Mouse (Mus musculus) heart, adult 8-10 months (tissue): Measurements from ENCODE around the gene Fhod1. TPM values are rescaled to one million over a fixed set of nuclear protein-coding genes. Genes with fewer than 3 reads are reported as not detected.

Experiments
- DNase-seq: peaks from one replicate; pipeline ENCODE4 v3.0.0; 2022; ENCODE audit warnings: low spot score
- total RNA-seq, 4 experiments: library from RNA; stranded (reverse); gene quantifications; 2 replicates each; pipeline ENCODE4 v1.2.4; 2022

The Fhod1 gene
- total RNA-seq, result 1 to 10 TPM; 5.8 to 8.1 (median 6.3) TPM

- DNase-seq, result peak; percentile 93
Measured at GRCm38 (mm10) chr8:105347428-105348221, at the start of gene Fhod1. Fhod1 (minus strand) TSS chr8:105347953.

- no peak for DNase-seq
Measured at GRCm38 (mm10) chr8:105393915-105394314, 46.2 kb upstream of the Fhod1 start.

DNA sequence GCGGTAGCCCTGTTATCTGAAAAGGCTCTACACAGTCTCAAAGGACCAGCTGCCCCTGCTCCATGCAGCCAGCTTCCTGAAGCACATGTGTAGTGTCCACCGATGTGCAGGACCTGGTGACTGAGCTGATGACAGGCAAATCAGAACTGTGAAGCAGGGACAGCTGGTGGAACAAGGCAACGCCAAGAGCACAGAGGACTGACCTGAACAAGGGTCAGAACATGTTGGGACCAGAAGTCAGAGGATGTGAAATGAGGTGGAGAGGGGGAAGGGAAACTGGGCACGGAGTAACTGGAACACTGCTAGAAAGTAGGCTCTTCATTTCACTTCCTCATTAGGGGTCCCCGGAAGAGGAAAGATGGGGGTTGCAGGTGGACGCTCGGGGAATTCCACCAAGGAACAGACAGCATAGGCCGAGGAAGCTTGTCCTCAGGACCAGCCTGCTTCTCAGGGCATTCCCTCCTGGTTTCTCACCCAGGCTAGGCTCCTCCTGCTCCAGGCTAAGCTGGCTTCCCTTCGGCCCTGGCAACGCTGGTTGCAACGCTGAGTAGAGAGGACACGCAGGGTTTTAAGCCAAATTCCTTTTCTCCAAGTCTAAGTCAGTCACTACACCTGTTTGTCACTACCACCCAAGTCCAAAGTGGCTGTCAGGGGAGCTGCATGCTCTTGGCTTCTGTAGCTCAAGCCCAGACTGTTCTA, 45.5 kb upstream of the Fhod1 start:
- peak; percentile 14 for DNase-seq

DNA sequence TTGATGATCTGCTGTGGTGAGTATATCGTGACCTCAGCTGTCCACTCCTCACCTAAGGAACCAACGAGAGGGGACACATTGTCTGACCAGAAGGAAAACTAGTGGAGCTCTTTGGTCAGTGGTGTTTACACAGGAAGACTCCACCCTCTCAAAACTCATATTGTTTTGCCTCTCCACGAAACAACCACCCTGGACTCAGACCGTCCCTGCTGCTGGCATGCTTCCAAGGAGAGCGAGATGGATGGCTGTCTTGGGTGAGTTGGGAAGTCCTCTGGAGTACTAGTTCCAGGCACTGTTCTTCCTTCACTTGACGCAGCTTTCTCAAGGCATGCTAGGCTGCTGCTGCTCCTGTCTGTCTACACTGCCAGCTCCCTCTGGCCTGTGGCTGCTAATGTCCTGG, 41.3 kb upstream of the Fhod1 start:
- peak; percentile 62 for DNase-seq

GRCm38 (mm10) chr8:105387151-105387550, 39.4 kb upstream of the Fhod1 start:
- DNase-seq, result no peak

DNA sequence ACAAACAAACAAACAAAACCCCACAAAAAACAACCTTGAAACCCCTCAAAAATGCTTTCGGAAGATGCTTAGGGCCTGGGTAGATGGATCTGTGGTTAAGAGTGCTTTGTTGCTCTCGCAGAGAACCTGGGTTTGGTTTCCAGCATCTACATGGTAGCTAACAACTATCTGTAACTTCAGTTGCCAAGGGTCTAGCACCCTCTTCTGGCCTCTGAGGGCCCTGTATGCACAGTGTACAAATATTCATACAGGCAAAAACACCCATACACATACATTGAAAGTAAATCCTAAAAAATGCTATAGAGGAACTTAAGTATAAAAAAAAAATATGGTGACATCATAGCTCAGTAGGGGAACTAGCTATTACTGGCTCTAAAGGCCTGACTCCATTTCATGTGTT, 36.3 kb upstream of the Fhod1 start:
- DNase-seq, result no peak

GRCm38 (mm10) chr8:105380308-105380707, 32.6 kb upstream of the Fhod1 start:
- DNase-seq, result no peak

GRCm38 (mm10) chr8:105378673-105379072, 30.9 kb upstream of the Fhod1 start:
- no peak for DNase-seq

DNA sequence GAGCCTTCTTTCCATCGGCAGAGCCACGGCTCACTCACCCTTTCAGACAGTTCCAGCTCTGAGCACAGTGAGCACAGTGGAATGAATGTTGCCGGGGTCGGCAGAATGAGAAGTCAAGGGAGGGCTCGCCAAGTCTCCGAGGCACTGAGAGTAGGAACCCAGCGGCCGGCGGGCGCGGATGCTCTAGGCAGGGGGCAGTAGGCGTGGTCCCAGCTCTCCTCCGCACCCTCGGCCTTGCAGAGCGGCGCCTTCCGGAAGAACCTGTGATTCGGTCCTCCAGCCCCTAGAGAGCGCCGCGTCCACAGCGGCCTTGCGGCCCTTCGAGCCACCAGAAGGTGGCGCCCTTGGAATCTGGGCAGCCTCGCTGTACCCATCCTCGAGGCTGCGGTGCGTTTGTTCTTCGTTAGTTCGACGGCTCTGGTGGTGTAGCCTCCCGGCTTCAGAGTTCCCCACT, 26.8 kb upstream of the Fhod1 start:
- no peak for DNase-seq

- DNase-seq, result no peak
Measured at GRCm38 (mm10) chr8:105373032-105373431, 25.3 kb upstream of the Fhod1 start, which contains the start of gene Plekhg4. Plekhg4 (plus strand) TSS chr8:105373274.

DNA sequence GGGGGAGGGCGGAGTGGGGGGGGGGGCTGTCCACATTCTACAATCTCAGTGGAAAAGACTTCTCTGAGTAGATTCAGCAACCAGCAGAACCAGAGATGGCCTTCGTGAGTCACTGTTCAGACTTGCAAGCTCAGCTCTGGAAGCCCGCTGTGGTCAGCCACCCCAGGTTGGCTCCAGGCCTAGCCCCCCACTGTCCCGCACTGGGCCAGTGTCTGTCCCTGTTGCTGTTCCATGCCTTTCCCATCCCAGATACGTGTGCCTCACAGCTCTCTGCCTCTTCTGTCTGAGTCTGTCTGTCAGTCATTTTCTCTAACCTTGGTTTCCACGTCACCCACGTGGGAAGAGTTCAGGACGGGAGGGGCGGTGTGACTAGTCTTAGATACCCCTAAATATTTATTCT, 24.7 kb upstream of the Fhod1 start:
- DNase-seq, result no peak

- no peak for DNase-seq
Measured at GRCm38 (mm10) chr8:105367107-105367506, 19.4 kb upstream of the Fhod1 start.

- DNase-seq, result peak; percentile 49
Measured at GRCm38 (mm10) chr8:105361751-105362702, 14.3 kb upstream of the Fhod1 start.

DNA sequence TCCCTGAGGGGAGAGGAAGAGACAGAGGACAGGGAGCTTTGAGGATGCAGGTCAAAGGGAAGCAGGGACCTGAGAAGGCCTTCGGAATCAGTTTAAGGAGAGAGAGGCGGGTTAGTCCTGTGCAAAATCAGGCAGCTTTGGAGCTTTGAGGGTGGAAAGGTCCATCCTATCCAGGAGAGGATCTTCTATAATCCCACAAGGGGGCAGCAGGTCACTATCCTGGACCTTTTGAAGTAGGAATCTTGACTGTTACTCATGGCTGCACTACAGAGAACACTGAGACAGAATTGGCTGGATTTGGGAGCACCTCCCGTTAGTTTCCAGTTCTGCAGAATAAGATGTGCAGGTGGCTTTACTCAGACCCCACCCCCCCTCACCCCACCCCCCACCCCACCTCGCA, 11.9 kb upstream of the Fhod1 start:
- no peak for DNase-seq

- DNase-seq, result no peak
Measured at GRCm38 (mm10) chr8:105359208-105359607, 11.5 kb upstream of the Fhod1 start.

- DNase-seq, result no peak
Measured at GRCm38 (mm10) chr8:105356681-105357080, 8.9 kb upstream of the Fhod1 start.

- DNase-seq, result peak; percentile 61
Measured at GRCm38 (mm10) chr8:105355179-105356024, 7.6 kb upstream of the Fhod1 start.

DNA sequence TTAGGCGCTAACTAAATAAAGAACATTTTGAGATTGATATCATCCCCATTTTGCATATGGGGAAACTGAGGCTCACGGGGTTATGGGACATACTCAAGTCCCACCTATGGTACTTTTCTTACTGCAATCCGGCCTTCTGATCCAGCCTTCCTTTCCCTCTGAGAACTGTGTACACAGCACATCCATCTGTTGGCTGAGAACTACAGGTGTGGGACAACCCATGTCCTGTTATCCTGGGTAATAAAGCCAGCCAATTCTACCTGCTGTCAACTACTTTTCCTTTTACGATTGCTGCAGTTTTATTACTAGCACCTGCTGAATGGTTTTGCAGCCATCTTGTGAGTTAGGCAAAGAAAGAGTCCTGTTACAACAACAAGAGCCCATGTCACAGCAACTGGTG, 6.8 kb upstream of the Fhod1 start:
- no peak for DNase-seq

GRCm38 (mm10) chr8:105353583-105354135, 5.9 kb upstream of the Fhod1 start:
- no peak for DNase-seq

DNA sequence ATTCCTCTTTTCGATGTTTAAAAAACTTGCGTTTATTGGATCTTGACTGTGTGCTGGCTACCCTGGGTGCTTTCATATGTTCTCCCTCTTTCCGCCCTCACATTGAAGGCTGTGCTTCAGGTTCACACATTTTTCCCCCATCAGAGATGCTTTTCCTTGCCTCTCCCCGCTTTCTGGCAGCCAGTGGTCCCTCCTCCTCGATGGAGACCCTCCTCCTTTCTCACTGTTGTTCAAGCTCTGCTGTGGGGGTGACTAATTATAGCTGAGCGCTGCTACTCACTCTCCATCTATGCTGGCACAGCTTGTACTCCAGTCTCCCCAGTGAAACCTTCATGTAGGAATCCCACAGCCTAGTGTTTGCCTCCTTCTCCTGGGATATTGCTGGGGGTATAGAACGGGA, 2.4 kb upstream of the Fhod1 start:
- no peak for DNase-seq
